Mouse (Mus musculus): ENCODE results near the gene Tox2.

DNA sequence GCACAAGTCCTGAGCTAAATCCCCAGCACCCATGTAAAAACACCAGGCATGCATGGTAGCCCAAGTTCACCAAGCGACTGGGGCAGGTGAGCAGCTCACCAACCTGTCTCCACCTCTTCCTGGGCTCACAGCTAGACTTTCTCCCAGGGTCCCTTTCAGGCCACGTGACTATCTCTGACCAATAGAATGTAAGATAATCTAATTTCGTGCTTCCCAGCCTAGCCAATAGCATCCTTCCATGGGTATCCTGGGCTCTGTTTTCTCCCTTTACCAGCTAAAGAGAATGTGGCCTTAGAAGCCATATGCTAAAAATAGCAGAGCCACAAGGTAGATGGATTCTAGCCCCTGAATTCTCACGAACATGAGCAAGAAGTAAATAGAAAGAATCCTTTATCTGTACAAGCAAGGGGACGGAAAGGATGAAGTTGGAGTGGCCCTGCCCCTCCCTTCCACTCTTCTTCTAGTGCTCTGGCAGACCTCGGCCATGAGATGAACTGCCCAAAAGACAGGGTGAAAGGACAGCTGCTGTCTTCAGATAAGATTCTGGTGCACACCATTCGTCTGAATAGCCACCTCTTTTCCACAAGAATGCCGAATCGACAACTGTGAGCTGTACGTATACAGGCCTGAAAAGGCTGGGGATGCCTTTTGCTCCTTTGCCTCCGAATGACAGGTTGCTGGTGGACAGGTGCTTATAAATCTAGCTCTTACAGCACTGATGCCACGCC lies 153.4 kb downstream of the Tox2 start:
- TF ChIP-seq EP300 (IDR thresholded peaks at IDR 0.05) (no peak), CTCF (IDR thresholded peaks at IDR 0.05) (no peak)

Measured in lung, postnatal 0 days (tissue).